Mouse (Mus musculus) layer of hippocampus, adult 9-11 months (tissue): ENCODE measurements around the gene Esrrb.

Source experiments
- DNase-seq: peaks from one replicate; pipeline ENCODE4 v3.0.0; 2022

Esrrb gene

GRCm38 (mm10) chr12:86422166-86422910 lies 61.4 kb downstream of the Esrrb start:
- DNase-seq, result no peak

GRCm38 (mm10) chr12:86423102-86423501 lies 62.2 kb downstream of the Esrrb start:
- no peak for DNase-seq

DNA sequence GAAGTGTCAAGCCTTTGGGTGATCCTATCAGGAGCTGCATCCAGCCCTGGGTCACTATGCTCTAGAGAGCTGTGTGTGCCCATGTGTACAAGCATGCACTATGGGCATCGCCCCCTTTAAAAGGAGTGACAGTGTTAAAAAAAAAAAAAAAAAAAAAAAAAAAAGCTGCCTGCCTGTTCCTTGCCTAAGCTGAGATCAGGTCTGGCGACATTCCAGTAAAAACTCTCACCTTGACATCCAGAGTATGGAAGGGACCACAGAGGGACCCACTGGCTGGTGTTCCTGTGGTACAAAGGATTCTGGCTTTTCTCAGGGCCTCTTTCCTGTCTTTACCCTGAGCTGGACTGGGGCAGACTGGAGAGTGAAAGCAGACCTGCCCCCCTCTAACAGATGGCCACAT lies 66.7 kb downstream of the Esrrb start:
- DNase-seq, result no peak

- DNase-seq, result no peak
These were observed 70.8 kb downstream of the Esrrb start for GRCm38 (mm10) chr12:86431671-86432070.

GRCm38 (mm10) chr12:86433371-86433821 lies 72.5 kb downstream of the Esrrb start:
- DNase-seq, result peak; percentile 67

- DNase-seq, result no peak
These were observed 74.7 kb downstream of the Esrrb start for GRCm38 (mm10) chr12:86435651-86436050.

- DNase-seq, result no peak
These were observed 89.9 kb downstream of the Esrrb start for GRCm38 (mm10) chr12:86450848-86451247.

GRCm38 (mm10) chr12:86455009-86455408 lies 94.1 kb downstream of the Esrrb start:
- no peak for DNase-seq

DNA sequence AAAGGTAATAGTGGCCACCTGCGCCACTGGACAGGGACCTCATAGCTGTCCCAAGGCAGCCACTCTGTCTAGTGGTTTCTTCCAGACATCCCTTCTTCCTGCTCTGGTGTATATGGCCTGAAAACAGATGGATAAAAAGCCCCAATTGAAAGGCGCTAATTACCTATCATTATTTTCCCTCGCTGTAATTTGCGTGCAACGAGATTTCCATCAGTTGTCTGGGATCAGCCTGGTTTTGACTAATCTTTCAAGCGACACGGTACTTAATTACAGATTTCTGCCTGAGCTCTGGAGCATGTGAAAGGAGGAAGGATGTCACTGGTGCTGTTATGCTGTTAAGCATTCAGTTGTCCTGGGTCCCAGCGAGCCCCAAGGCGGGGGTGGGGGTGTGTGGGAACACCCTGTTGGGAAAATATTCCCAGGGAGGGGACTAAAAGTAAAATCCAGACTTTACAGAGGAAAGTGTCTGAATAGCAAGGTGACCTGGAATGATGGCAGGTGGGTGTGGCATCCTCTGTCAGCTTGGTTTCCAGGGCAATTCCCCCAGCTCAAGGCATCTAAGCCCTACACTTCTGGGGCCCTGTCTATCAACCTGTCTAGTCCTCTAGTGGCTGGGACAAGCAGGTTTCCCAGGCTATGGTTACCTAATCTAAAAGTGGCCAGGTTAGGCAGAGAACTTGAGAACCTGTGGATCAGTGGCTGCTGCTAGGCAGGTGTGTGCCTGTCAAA lies 102.0 kb downstream of the Esrrb start:
- DNase-seq, result no peak

DNA sequence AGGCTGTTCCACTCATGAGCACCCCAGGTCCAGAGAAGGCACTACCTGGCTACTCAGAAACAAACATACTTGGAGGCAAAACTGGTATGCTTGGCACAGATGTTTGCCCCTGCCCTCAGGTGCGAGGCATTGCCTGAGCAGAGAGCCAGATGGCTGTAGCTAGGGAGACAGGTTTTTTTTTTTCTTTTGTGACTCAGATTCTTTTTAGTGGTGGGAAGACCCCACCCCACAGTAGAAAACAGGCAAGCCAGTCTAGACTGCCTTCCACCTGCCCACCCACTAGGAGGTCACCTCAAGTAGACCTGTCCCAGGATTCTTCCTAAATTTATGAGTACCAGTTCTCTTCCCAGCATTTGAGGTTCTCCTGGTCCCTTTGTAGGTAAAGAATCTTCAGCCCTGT lies 103.5 kb downstream of the Esrrb start:
- no peak for DNase-seq

GRCm38 (mm10) chr12:86466180-86466579 lies 105.3 kb downstream of the Esrrb start:
- DNase-seq, result no peak

GRCm38 (mm10) chr12:86469919-86470318 lies 109.0 kb downstream of the Esrrb start:
- DNase-seq, result no peak

- no peak for DNase-seq
These were observed 110.0 kb downstream of the Esrrb start for GRCm38 (mm10) chr12:86470912-86471311.

- DNase-seq, result no peak
These were observed 112.7 kb downstream of the Esrrb start for GRCm38 (mm10) chr12:86473630-86474029.

- no peak for DNase-seq
These were observed 115.1 kb downstream of the Esrrb start for GRCm38 (mm10) chr12:86475994-86476393.

GRCm38 (mm10) chr12:86478908-86479307 lies 118.0 kb downstream of the Esrrb start:
- no peak for DNase-seq

- no peak for DNase-seq
These were observed 121.1 kb downstream of the Esrrb start for GRCm38 (mm10) chr12:86482029-86482428.

GRCm38 (mm10) chr12:86483413-86483841 lies 122.5 kb downstream of the Esrrb start:
- DNase-seq, result no peak

GRCm38 (mm10) chr12:86488005-86488404 lies 127.1 kb downstream of the Esrrb start:
- no peak for DNase-seq

GRCm38 (mm10) chr12:86490052-86490451 lies 129.1 kb downstream of the Esrrb start:
- no peak for DNase-seq

- DNase-seq, result no peak
These were observed 130.6 kb downstream of the Esrrb start for GRCm38 (mm10) chr12:86491500-86491899.

GRCm38 (mm10) chr12:86492822-86493221 lies 131.9 kb downstream of the Esrrb start:
- DNase-seq, result peak; percentile 8

DNA sequence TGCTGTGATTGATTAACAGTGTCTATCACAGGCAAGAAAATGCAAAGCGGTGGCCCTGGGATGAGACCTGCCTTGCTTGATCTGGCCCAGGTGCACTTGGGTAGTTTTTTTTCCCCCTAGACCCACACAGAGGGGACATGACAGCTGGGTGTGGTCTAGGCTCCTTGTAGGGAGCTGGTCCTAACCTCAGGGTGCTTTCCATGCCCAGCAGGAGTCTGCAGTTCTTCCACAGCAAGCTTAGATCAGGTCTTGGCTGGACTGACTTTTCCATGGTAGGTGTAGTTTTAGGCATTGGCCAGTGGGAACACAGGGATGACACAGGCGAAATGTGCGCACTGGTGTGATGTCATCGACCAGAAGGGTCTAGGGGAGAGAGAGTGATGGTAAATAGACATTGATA lies 136.2 kb downstream of the Esrrb start:
- DNase-seq, result no peak

GRCm38 (mm10) chr12:86498765-86499164 lies 137.8 kb downstream of the Esrrb start:
- peak; percentile 63 for DNase-seq
